Mouse (Mus musculus) stomach, postnatal 0 days (tissue): ENCODE data around the gene Foxn1.

Source experiments
- CTCF ChIP-seq: IDR thresholded peaks from 2 replicates; pipeline ENCODE4 v1.5.1; 2016; ENCODE audit warnings: antibody characterized with exemption, low read depth, mild to moderate bottlenecking, moderate library complexity
- EP300 ChIP-seq: optimal IDR thresholded peaks from 2 replicates; pipeline ENCODE3; 2016; ENCODE audit warnings: antibody characterized with exemption

- no peak for TF ChIP-seq EP300
- no peak for TF ChIP-seq CTCF
Measured at GRCm38 (mm10) chr11:78392728-78393127, 6.4 kb upstream of the Foxn1 start.
